Mouse (Mus musculus) MEL (cell line): ENCODE results near the gene Zfp933. TPM values are rescaled to one million over a fixed set of nuclear protein-coding genes. Genes with fewer than 3 reads are reported as not detected.
A peak's percentile ranks its signal among the peaks of the same experiment; 100 is the strongest.

Source experiments
- DNase-seq: peaks from one replicate; pipeline ENCODE4 v3.0.0; 2011; ENCODE audit warnings: low read depth, low spot score
- H3K27ac ChIP-seq: 2 replicates; pipeline ENCODE4 v1.5.1; 2012; ENCODE audit warnings: low read depth, mild to moderate bottlenecking, control low read depth, low read length, moderate library complexity; ENCODE audit not compliant: control insufficient read depth
- H3K27me3 ChIP-seq, 2 experiments: fragments of 150-350 bp in 1 of 2; sonication (generic) in 1 of 2; 2 replicates each; pipeline ENCODE4 v1.6.1; 2012; ENCODE audit warnings: low read length in 2 of 2, mild to moderate bottlenecking in 2 of 2, improper control_type of control experiment in 1 of 2, moderate library complexity in 1 of 2; ENCODE audit not compliant: insufficient read depth in 2 of 2, control insufficient read depth in 1 of 2
- H3K36me3 ChIP-seq, 2 experiments: 2 replicates each; pipeline ENCODE4 v1.6.1; 2012 to 2014; ENCODE audit warnings: low read length in 2 of 2, improper control_type of control experiment in 1 of 2, inconsistent platforms in 1 of 2, mild to moderate bottlenecking in 1 of 2; ENCODE audit not compliant: insufficient read depth in 2 of 2, control insufficient read depth in 1 of 2
- H3K4me1 ChIP-seq, 2 experiments: fragments of 150-350 bp in 1 of 2; sonication (generic) in 1 of 2; 2 replicates each; pipeline ENCODE4 v1.6.1; 2012; ENCODE audit warnings: low read length in 2 of 2, improper control_type of control experiment in 1 of 2, mild to moderate bottlenecking in 1 of 2; ENCODE audit not compliant: insufficient read depth in 2 of 2, control insufficient read depth in 1 of 2
- H3K4me3 ChIP-seq, 2 experiments: fragments of 150-350 bp in 1 of 2; sonication (generic) in 1 of 2; 2 replicates each; pipeline ENCODE4 v1.5.1; 2012; ENCODE audit warnings: low read depth in 2 of 2, low read length in 2 of 2, mild to moderate bottlenecking in 2 of 2, moderate library complexity in 2 of 2, control low read depth in 1 of 2, improper control_type of control experiment in 1 of 2; ENCODE audit not compliant: control insufficient read depth in 1 of 2, insufficient read depth in 1 of 2
- H3K79me2 ChIP-seq: 2 replicates; pipeline ENCODE4 v1.6.1; 2012; ENCODE audit warnings: mild to moderate bottlenecking, low read length, moderate library complexity; ENCODE audit not compliant: control insufficient read depth, poor library complexity, insufficient read depth
- H3K9ac ChIP-seq: 2 replicates; pipeline ENCODE4 v1.6.1; 2012; ENCODE audit warnings: low read depth, mild to moderate bottlenecking, control low read depth, low read length, moderate library complexity; ENCODE audit not compliant: control insufficient read depth, poor library complexity, severe bottlenecking
- H3K9me3 ChIP-seq: fragments of 150-350 bp; sonication (generic); replicated peaks from 2 replicates; pipeline ENCODE4 v1.6.1; 2012; ENCODE audit warnings: mild to moderate bottlenecking, low read length, improper control_type of control experiment, moderate library complexity; ENCODE audit not compliant: insufficient read depth
- CHD1 ChIP-seq: IDR thresholded peaks from 2 replicates; pipeline ENCODE4 v1.6.1; 2012; ENCODE audit warnings: low read depth, mild to moderate bottlenecking, inconsistent platforms, low read length, improper control_type of control experiment
- CHD2 ChIP-seq: IDR thresholded peaks from 2 replicates; pipeline ENCODE4 v1.6.1; 2011; ENCODE audit warnings: low read length, improper control_type of control experiment
- CTCF ChIP-seq, 3 experiments: IDR thresholded peaks in 2 of 3; conservative IDR thresholded peaks in 1 of 3; 2 replicates each; pipeline ENCODE4 v1.5.1; 2011 to 2012; ENCODE audit warnings: low read length in 3 of 3, low read depth in 2 of 3, mild to moderate bottlenecking in 2 of 3, improper control_type of control experiment in 1 of 3, inconsistent platforms in 1 of 3, mixed read lengths in 1 of 3, moderate library complexity in 1 of 3; ENCODE audit not compliant: control insufficient read depth in 1 of 3, insufficient read depth in 1 of 3, poor library complexity in 1 of 3, severe bottlenecking in 1 of 3
- E2F4 ChIP-seq: IDR thresholded peaks from 2 replicates; pipeline ENCODE4 v1.6.1; 2011; ENCODE audit warnings: low read depth, low read length, improper control_type of control experiment, borderline replicate concordance
- ELF1 ChIP-seq: IDR thresholded peaks from 2 replicates; pipeline ENCODE4 v1.6.1; 2014; ENCODE audit warnings: low read depth, mild to moderate bottlenecking, inconsistent platforms, low read length, improper control_type of control experiment, moderate library complexity
- EP300 ChIP-seq, 2 experiments: IDR thresholded peaks; 2 replicates each; pipeline ENCODE4 v1.6.1; 2011; ENCODE audit warnings: improper control_type of control experiment in 2 of 2, low read length in 2 of 2, low read depth in 1 of 2, mild to moderate bottlenecking in 1 of 2
- ETS1 ChIP-seq: IDR thresholded peaks from 2 replicates; pipeline ENCODE4 v1.6.1; 2012; ENCODE audit warnings: low read depth, mild to moderate bottlenecking, inconsistent platforms, low read length, improper control_type of control experiment, moderate library complexity
- JUND ChIP-seq: IDR thresholded peaks from 2 replicates; pipeline ENCODE4 v1.6.1; 2011; ENCODE audit warnings: low read depth, mild to moderate bottlenecking, improper control_type of control experiment, low read length
- KAT2A ChIP-seq: conservative IDR thresholded peaks from 2 replicates; pipeline ENCODE4 v1.6.1; 2012; ENCODE audit warnings: low read depth, low read length, improper control_type of control experiment, inconsistent platforms
- MAFK ChIP-seq: IDR thresholded peaks from 2 replicates; pipeline ENCODE4 v1.6.1; 2011; ENCODE audit warnings: low read depth, mild to moderate bottlenecking, low read length, improper control_type of control experiment, borderline replicate concordance
- MAX ChIP-seq: IDR thresholded peaks from 2 replicates; pipeline ENCODE4 v1.6.1; 2011; ENCODE audit warnings: low read length, improper control_type of control experiment
- MXI1 ChIP-seq: IDR thresholded peaks from 2 replicates; pipeline ENCODE4 v1.6.1; 2011; ENCODE audit warnings: mild to moderate bottlenecking, low read depth, low read length, improper control_type of control experiment
- MYB ChIP-seq: IDR thresholded peaks from 2 replicates; pipeline ENCODE4 v1.6.1; 2011; ENCODE audit warnings: mild to moderate bottlenecking, low read depth, low read length, improper control_type of control experiment
- MYC ChIP-seq: IDR thresholded peaks from 2 replicates; pipeline ENCODE4 v1.6.1; 2011; ENCODE audit warnings: low read depth, mild to moderate bottlenecking, low read length, improper control_type of control experiment, moderate library complexity
- NELFE ChIP-seq: IDR thresholded peaks from 2 replicates; pipeline ENCODE4 v1.6.1; 2011; ENCODE audit warnings: low read depth, low read length, improper control_type of control experiment
- NRF1 ChIP-seq: IDR thresholded peaks from 2 replicates; pipeline ENCODE4 v1.6.1; 2014; ENCODE audit warnings: low read depth, mild to moderate bottlenecking, inconsistent platforms, low read length, improper control_type of control experiment, moderate library complexity; ENCODE audit not compliant: poor library complexity, insufficient read depth, severe bottlenecking
- POLR2AphosphoS2 ChIP-seq: IDR thresholded peaks from 2 replicates; pipeline ENCODE4 v1.6.1; 2011; ENCODE audit warnings: low read length, improper control_type of control experiment
- POLR2AphosphoS5 ChIP-seq: IDR thresholded peaks from 2 replicates; pipeline ENCODE4 v1.6.1; 2012; ENCODE audit warnings: low read depth, borderline replicate concordance, mild to moderate bottlenecking, inconsistent platforms, low read length, moderate library complexity, mixed read lengths
- RAD21 ChIP-seq: IDR thresholded peaks from 2 replicates; pipeline ENCODE4 v1.6.1; 2011; ENCODE audit warnings: mild to moderate bottlenecking, low read depth, low read length, improper control_type of control experiment
- RCOR1 ChIP-seq: IDR thresholded peaks from 2 replicates; pipeline ENCODE4 v1.6.1; 2012; ENCODE audit warnings: low read depth, mild to moderate bottlenecking, inconsistent platforms, low read length, improper control_type of control experiment
- TAL1 ChIP-seq: IDR thresholded peaks from 2 replicates; pipeline ENCODE4 v1.6.1; 2012; ENCODE audit warnings: mild to moderate bottlenecking, inconsistent platforms, low read length, moderate library complexity, mixed read lengths
- TBP ChIP-seq: IDR thresholded peaks from 2 replicates; pipeline ENCODE4 v1.8.0; 2011; ENCODE audit warnings: low read depth, low read length, improper control_type of control experiment
- TCF12 ChIP-seq: IDR thresholded peaks from 2 replicates; pipeline ENCODE4 v1.6.1; 2014; ENCODE audit warnings: low read depth, mild to moderate bottlenecking, inconsistent platforms, low read length, improper control_type of control experiment, moderate library complexity
- USF1 ChIP-seq: IDR thresholded peaks from 2 replicates; pipeline ENCODE4 v1.6.1; 2014; ENCODE audit warnings: low read depth, mild to moderate bottlenecking, inconsistent platforms, low read length, improper control_type of control experiment, moderate library complexity
- ZC3H11A ChIP-seq: IDR thresholded peaks from 2 replicates; pipeline ENCODE4 v1.6.1; 2012; ENCODE audit warnings: low read depth, mild to moderate bottlenecking, inconsistent platforms, low read length, improper control_type of control experiment
- ZMIZ1 ChIP-seq: IDR thresholded peaks from 2 replicates; pipeline ENCODE4 v1.6.1; 2012; ENCODE audit warnings: low read depth, mild to moderate bottlenecking, inconsistent platforms, low read length, improper control_type of control experiment, moderate library complexity
- ZNF384 ChIP-seq: IDR thresholded peaks from 2 replicates; pipeline ENCODE4 v1.6.1; 2012; ENCODE audit warnings: low read depth, mild to moderate bottlenecking, inconsistent platforms, low read length, improper control_type of control experiment
- polyA plus RNA-seq, 2 experiments: library from polyadenylated mRNA; stranded (reverse) in 1 of 2; unstranded in 1 of 2; fragments of >175 nt in 1 of 2; fragments of >200 nt in 1 of 2; gene quantifications; 2 replicates each; pipeline versions ENCODE4 v1.2.1 to v1.2.4; 2012; ENCODE audit warnings: low replicate concordance in 2 of 2, low read depth in 1 of 2; ENCODE audit not compliant: insufficient read length in 2 of 2, insufficient read depth in 1 of 2, missing spikeins in 1 of 2
- total RNA-seq: library from RNA; depleted of rRNA; stranded (reverse); fragments of 300-350 nt; gene quantifications from 2 replicates; pipeline ENCODE4 v1.2.3, GENCODE M21; 2012

The Zfp933 gene
- total and polyA plus RNA-seq, 3 experiments, result 4.0 to 353 (median 4.7) TPM

DNA sequence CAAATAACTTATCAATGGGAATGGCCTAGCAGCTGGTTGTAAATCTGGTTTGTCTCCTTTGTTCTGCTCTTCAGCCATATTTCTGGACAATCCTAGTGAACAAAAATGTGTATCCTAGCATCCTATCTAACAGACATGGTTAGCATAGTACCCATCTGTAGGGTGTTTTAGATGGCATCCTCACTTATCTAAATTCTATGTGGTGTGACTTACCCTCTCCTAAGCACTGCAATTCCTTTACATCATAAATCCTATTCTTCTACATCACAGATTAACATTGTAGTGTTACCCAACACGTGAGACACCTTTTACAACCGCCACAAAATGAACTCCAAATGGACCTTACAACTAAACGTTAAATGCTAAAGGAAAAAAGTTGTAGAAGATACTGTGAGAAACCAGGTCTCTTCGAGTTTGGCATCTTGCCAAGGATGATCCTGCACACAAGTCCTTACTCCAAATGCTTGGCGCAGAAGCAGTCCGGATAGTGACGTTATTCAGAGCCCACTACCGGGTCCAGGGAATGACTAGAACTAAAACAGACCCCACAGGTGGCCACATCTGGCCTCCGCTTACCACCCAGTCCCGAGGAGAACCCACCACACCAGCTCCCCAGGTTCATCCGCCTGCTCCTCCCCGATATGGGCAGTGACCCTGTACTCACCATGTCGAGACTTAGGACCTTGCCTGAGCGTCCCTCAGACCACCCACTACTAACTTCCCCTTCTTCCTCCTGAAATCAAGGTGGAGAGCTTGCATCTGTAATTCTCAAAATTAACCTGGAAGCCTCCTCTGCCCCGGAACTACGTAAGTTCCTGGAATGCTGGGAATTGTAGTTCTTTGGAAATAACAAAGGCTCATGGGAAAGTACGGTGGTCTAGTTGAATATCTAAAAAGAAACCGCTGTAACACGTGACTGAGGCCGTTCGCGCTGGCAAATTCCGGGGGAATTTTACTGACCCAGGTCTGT, at the start of gene Zfp933 (continued):
- no peak for TF ChIP-seq JUND
- TF ChIP-seq RCOR1, result 0 out of 2 replicates have a peak, but pooled peaks have one; percentile 32
- peak; percentile 60 for TF ChIP-seq NELFE
- TF ChIP-seq ZNF384, result no peak
- no peak for TF ChIP-seq CTCF (IDR thresholded peaks at IDR 0.05 in 2 of 3, conservative IDR thresholded peaks at IDR 0.05 in 1 of 3; ENCODE audit: control insufficient read depth in 1 of 3, insufficient read depth in 1 of 3, low read depth in 2 of 3, low read length in 3 of 3, poor library complexity in 1 of 3, severe bottlenecking in 1 of 3)
- peak; percentile 42; the same call in 1 of the 2 replicates for TF ChIP-seq CHD2

DNA sequence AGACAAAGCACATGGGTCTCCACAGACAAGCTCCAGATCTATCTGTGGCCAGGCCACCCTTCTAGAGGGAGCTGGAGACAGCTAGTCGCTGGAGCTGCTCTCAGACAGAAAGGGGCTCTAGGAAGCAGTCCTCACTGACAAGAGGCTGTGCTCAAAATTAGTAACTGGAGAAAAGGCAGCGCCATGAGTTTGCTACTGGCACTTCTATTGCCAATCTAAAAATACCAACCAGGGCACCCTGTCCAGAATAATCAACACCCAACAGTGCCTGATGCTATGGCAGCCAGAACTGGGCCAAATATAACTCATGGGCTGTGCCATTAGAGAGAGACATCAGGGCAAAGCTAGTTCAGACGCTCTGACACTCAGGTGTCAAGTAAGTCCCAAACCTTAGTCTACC, 49.2 kb upstream of the Zfp933 start:
- DNase-seq, result no peak
- peaks cover 2% of the 10 kb centered on the region; the same call in 1 of the 2 replicates for H3K79me2 ChIP-seq
- no peaks in the 10 kb centered on the region for H3K27me3 ChIP-seq
- H3K4me3 ChIP-seq, result no peak overlapping the region
- TF ChIP-seq MYB, result no peak
- no peak for TF ChIP-seq CTCF (IDR thresholded peaks at IDR 0.05 in 2 of 3, conservative IDR thresholded peaks at IDR 0.05 in 1 of 3; ENCODE audit: control insufficient read depth in 1 of 3, insufficient read depth in 1 of 3, low read depth in 2 of 3, low read length in 3 of 3, poor library complexity in 1 of 3, severe bottlenecking in 1 of 3)
- TF ChIP-seq TBP, result no peak
- no peak for TF ChIP-seq ZMIZ1
- no peak for TF ChIP-seq TCF12
- TF ChIP-seq POLR2AphosphoS2, result no peak
- TF ChIP-seq NELFE, result no peak
- no peak for TF ChIP-seq CHD2
- no peak for TF ChIP-seq MYC
- TF ChIP-seq MAFK, result no peak
- no peak for TF ChIP-seq CHD1
- TF ChIP-seq, all 39 proteins: peak for 0
- peaks cover 0 to 8% of the 10 kb centered on the region in 2 experiments; a peak in 3 of 4 replicates for H3K4me1 ChIP-seq
- H3K9ac ChIP-seq, result no peak overlapping the region
- peaks cover 7 to 9% of the 10 kb centered on the region in 2 experiments for H3K36me3 ChIP-seq
- no peaks in the 10 kb centered on the region for H3K9me3 ChIP-seq
- H3K27ac ChIP-seq, result no peak overlapping the region

DNA sequence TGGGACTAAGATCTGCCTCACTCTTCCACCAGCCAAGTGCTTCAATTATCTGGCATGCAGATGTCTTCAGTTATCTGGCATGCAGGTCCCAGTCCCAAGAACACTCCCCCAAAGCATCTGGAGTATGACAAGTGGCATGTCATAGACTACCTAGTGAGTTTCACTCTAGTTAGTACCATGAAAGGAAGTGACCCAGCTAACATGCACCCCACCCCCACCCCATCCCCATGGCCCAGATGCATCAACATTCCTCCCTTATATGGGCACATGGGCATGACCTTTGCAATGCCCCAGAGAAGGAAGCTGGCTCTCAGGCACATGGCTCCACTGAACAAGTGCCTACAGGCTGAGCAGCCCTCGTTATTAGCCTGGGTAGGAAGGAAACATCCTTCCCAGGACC, 48.2 kb upstream of the Zfp933 start:
- peaks cover 2 to 7% of the 10 kb centered on the region in 2 experiments; a peak in 3 of 4 replicates for H3K36me3 ChIP-seq
- no peaks in the 10 kb centered on the region for H3K9me3 ChIP-seq
- no peak overlapping the region for H3K9ac ChIP-seq
- DNase-seq, result no peak
- no peaks in the 10 kb centered on the region; the same call in 1 of the 2 replicates for H3K79me2 ChIP-seq
- H3K27ac ChIP-seq, result no peak overlapping the region
- H3K4me1 ChIP-seq, result no peaks in the 10 kb centered on the region
- H3K4me3 ChIP-seq, result no peak overlapping the region
- H3K27me3 ChIP-seq, result no peaks in the 10 kb centered on the region
- no peak for TF ChIP-seq ZC3H11A
- TF ChIP-seq E2F4, result no peak
- TF ChIP-seq ELF1, result no peak
- TF ChIP-seq EP300 (IDR thresholded peaks at IDR 0.05; ENCODE audit: low read depth in 1 of 2, low read length in 2 of 2), result no peak
- no peak for TF ChIP-seq CHD1
- TF ChIP-seq POLR2AphosphoS5, result no peak
- TF ChIP-seq POLR2AphosphoS2, result no peak
- TF ChIP-seq KAT2A, result no peak
- TF ChIP-seq RAD21, result no peak
- TF ChIP-seq MYC, result no peak
- TF ChIP-seq MXI1, result no peak
- no peak for TF ChIP-seq CHD2
- no peak for TF ChIP-seq MAX
- TF ChIP-seq NRF1, result no peak
- no peak for TF ChIP-seq TAL1
- no peak for TF ChIP-seq ETS1
- no peak for TF ChIP-seq USF1
